Mouse (Mus musculus) hindbrain, embryonic 12.5 days (tissue): Measurements from ENCODE around the gene Ltv1. TPM values are rescaled to one million over a fixed set of nuclear protein-coding genes. Genes with fewer than 3 reads are reported as not detected.

ENCODE experiments used
- ATAC-seq: fragments of 200-750 bp; cut with Nextera tagmentation; 2 replicates; pipeline ENCODE4 v1.8.0; 2017; ENCODE audit warnings: moderate TSS enrichment; ENCODE audit not compliant: low FRiP score
- H3K27ac ChIP-seq: fragments of 300-500 bp; sonication (generic); 2 replicates; pipeline ENCODE4 v1.5.1; 2016; ENCODE audit warnings: mild to moderate bottlenecking
- H3K27me3 ChIP-seq: fragments of 300-500 bp; sonication (generic); 2 replicates; pipeline ENCODE4 v1.6.1; 2016; ENCODE audit warnings: mild to moderate bottlenecking
- H3K36me3 ChIP-seq: fragments of 300-500 bp; sonication (generic); 2 replicates; pipeline ENCODE4 v1.6.1; 2016; ENCODE audit warnings: mild to moderate bottlenecking
- H3K4me1 ChIP-seq: fragments of 300-500 bp; sonication (generic); 2 replicates; pipeline ENCODE4 v1.6.1; 2016
- H3K4me2 ChIP-seq: fragments of 300-500 bp; sonication (generic); replicated peaks from 2 replicates; pipeline ENCODE4 v1.6.1; 2016; ENCODE audit warnings: mild to moderate bottlenecking
- H3K4me3 ChIP-seq: fragments of 300-500 bp; sonication (generic); 2 replicates; pipeline ENCODE4 v1.5.1; 2016; ENCODE audit warnings: mild to moderate bottlenecking
- H3K9ac ChIP-seq: fragments of 300-500 bp; sonication (generic); 2 replicates; pipeline ENCODE4 v1.6.1; 2016; ENCODE audit warnings: mild to moderate bottlenecking, moderate library complexity
- H3K9me3 ChIP-seq: fragments of 300-500 bp; sonication (generic); replicated peaks from 2 replicates; pipeline ENCODE4 v1.6.1; 2016; ENCODE audit warnings: mild to moderate bottlenecking
- WGBS: fragments of 180-500 bp; shearing (Covaris S2); methylation state at CpG from one replicate; pipeline ENCODE4 v1.1.7; 2016; 5-methylcytosine and 5-hydroxymethylcytosine counted together
- polyA plus RNA-seq: library from polyadenylated mRNA; unstranded; fragments of >200 nt; fragmentation: Nextera tagmentation; extraction: Ambion mirVana; gene quantifications from 2 replicates; pipeline ENCODE4 v1.2.1, GENCODE M21; 2016

The Ltv1 gene
- 47.1 and 48.0 TPM in 2 replicates for polyA plus RNA-seq

GRCm38 (mm10) chr10:13192731-13193351 lies at the start of gene Ltv1:
Gene Ltv1 (minus strand): TSS chr10:13193168.
- peaks cover 23% of the 10 kb centered on the region for H3K36me3 ChIP-seq
- H3K4me3 ChIP-seq, result peak within 1 kb of the TSS; percentile 92
- peak within 1 kb of the TSS; percentile 63 for H3K4me2 ChIP-seq
- no peak within 1 kb of the TSS for H3K27ac ChIP-seq
- ATAC-seq, result peak; percentile 100
- H3K27me3 ChIP-seq, result no peaks in the 10 kb centered on the region
- H3K9ac ChIP-seq, result peak within 1 kb of the TSS; percentile 82
- 1% methylated on average over 43 of the region's 43 CpGs for WGBS
- no peaks in the 10 kb centered on the region for H3K9me3 ChIP-seq
- H3K4me1 ChIP-seq, result peaks cover 7% of the 10 kb centered on the region

GRCm38 (mm10) chr10:13240431-13240830 lies 47.5 kb upstream of the Ltv1 start:
- WGBS, result 81% methylated on average over 4 of the region's 4 CpGs
- Histone ChIP-seq H3K9ac (no peak overlapping the region), H3K4me1 (no peaks in the 10 kb centered on the region), H3K4me2 (no peak overlapping the region), H3K27me3 (no peaks in the 10 kb centered on the region), H3K27ac (no peak overlapping the region), H3K4me3 (no peak overlapping the region), H3K36me3 (no peaks in the 10 kb centered on the region), H3K9me3 (no peaks in the 10 kb centered on the region)
- no peak for ATAC-seq

- no peaks in the 10 kb centered on the region for H3K36me3 ChIP-seq
- H3K27me3 ChIP-seq, result no peaks in the 10 kb centered on the region
- ATAC-seq, result no peak
- H3K9me3 ChIP-seq, result no peaks in the 10 kb centered on the region
- no peak overlapping the region for H3K9ac ChIP-seq
- WGBS, result 90% methylated on average over 4 of the region's 4 CpGs
- H3K4me1 ChIP-seq, result peaks cover 3% of the 10 kb centered on the region
- no peak overlapping the region for H3K4me3 ChIP-seq
- no peak overlapping the region for H3K4me2 ChIP-seq
- H3K27ac ChIP-seq, result no peak overlapping the region
Observed at GRCm38 (mm10) chr10:13238188-13238587, 45.2 kb upstream of the Ltv1 start.

- 90% methylated on average over 5 of the region's 5 CpGs for WGBS
- ATAC-seq, result no peak
Observed at GRCm38 (mm10) chr10:13236866-13237265, 43.9 kb upstream of the Ltv1 start.

GRCm38 (mm10) chr10:13234503-13234902 lies 41.5 kb upstream of the Ltv1 start:
- no peaks in the 10 kb centered on the region for H3K9me3 ChIP-seq
- H3K4me3 ChIP-seq, result no peak overlapping the region
- no peaks in the 10 kb centered on the region for H3K36me3 ChIP-seq
- no peak overlapping the region for H3K9ac ChIP-seq
- H3K4me1 ChIP-seq, result peaks cover 10% of the 10 kb centered on the region
- H3K27ac ChIP-seq, result no peak overlapping the region
- ATAC-seq, result no peak
- no peak overlapping the region for H3K4me2 ChIP-seq
- 66% methylated on average over 3 of the region's 3 CpGs for WGBS
- no peaks in the 10 kb centered on the region for H3K27me3 ChIP-seq

More at GRCm38 (mm10) chr10:13236866-13237265, 43.9 kb upstream of the Ltv1 start:
- Histone ChIP-seq H3K4me2 (no peak overlapping the region), H3K9ac (no peak overlapping the region), H3K4me3 (no peak overlapping the region), H3K9me3 (no peaks in the 10 kb centered on the region), H3K36me3 (no peaks in the 10 kb centered on the region), H3K27ac (no peak overlapping the region), H3K4me1 (peaks cover 10% of the 10 kb centered on the region), H3K27me3 (no peaks in the 10 kb centered on the region)

GRCm38 (mm10) chr10:13233941-13234340 lies 41.0 kb upstream of the Ltv1 start:
- no peak overlapping the region for H3K27ac ChIP-seq
- H3K36me3 ChIP-seq, result no peaks in the 10 kb centered on the region
- no peak overlapping the region for H3K9ac ChIP-seq
- 71% methylated on average over 10 of the region's 10 CpGs for WGBS
- no peaks in the 10 kb centered on the region for H3K27me3 ChIP-seq
- H3K4me3 ChIP-seq, result no peak overlapping the region
- H3K4me1 ChIP-seq, result peaks cover 10% of the 10 kb centered on the region
- H3K9me3 ChIP-seq, result no peaks in the 10 kb centered on the region
- ATAC-seq, result no peak
- H3K4me2 ChIP-seq, result no peak overlapping the region

- Histone ChIP-seq H3K27me3 (no peaks in the 10 kb centered on the region), H3K4me2 (no peak overlapping the region), H3K9ac (no peak overlapping the region), H3K9me3 (no peaks in the 10 kb centered on the region), H3K27ac (peak overlapping the region; percentile 35; the same call in 1 of the 2 replicates), H3K36me3 (no peaks in the 10 kb centered on the region), H3K4me3 (no peak overlapping the region), H3K4me1 (peaks cover 10% of the 10 kb centered on the region)
- ATAC-seq, result peak; percentile 26; the same call in 1 of the 2 replicates
- 42% methylated on average over 2 of the region's 2 CpGs for WGBS
Observed at GRCm38 (mm10) chr10:13233143-13233622, 40.2 kb upstream of the Ltv1 start.

- Histone ChIP-seq H3K4me3 (no peak overlapping the region), H3K4me2 (no peak overlapping the region), H3K36me3 (no peaks in the 10 kb centered on the region), H3K9ac (no peak overlapping the region), H3K4me1 (peaks cover 10% of the 10 kb centered on the region), H3K27ac (peak overlapping the region; percentile 35; the same call in 1 of the 2 replicates), H3K9me3 (no peaks in the 10 kb centered on the region), H3K27me3 (no peaks in the 10 kb centered on the region)
- peak; percentile 52; the same call in 1 of the 2 replicates for ATAC-seq
- whole genome bisulfite sequencing, result 37% methylated on average over 9 of the region's 9 CpGs
Observed at GRCm38 (mm10) chr10:13232443-13233142, 39.6 kb upstream of the Ltv1 start.

- Histone ChIP-seq H3K9ac (no peak overlapping the region), H3K27me3 (no peaks in the 10 kb centered on the region), H3K4me1 (peaks cover 10% of the 10 kb centered on the region), H3K9me3 (no peaks in the 10 kb centered on the region), H3K36me3 (no peaks in the 10 kb centered on the region), H3K4me2 (no peak overlapping the region), H3K27ac (no peak overlapping the region), H3K4me3 (no peak overlapping the region)
- 89% methylated on average over 7 of the region's 7 CpGs for WGBS
- no peak for ATAC-seq
Observed at GRCm38 (mm10) chr10:13230716-13231115, 37.7 kb upstream of the Ltv1 start.

GRCm38 (mm10) chr10:13225377-13226063 lies 32.6 kb upstream of the Ltv1 start:
- 87% methylated on average over 7 of the region's 7 CpGs for WGBS
- Histone ChIP-seq H3K9me3 (no peaks in the 10 kb centered on the region), H3K36me3 (peaks cover 4% of the 10 kb centered on the region), H3K27me3 (no peaks in the 10 kb centered on the region), H3K4me3 (no peak overlapping the region), H3K4me1 (no peaks in the 10 kb centered on the region), H3K27ac (no peak overlapping the region), H3K9ac (no peak overlapping the region), H3K4me2 (no peak overlapping the region)
- ATAC-seq, result no peak

- H3K4me3 ChIP-seq, result no peak overlapping the region
- peaks cover 4% of the 10 kb centered on the region for H3K36me3 ChIP-seq
- H3K27ac ChIP-seq, result no peak overlapping the region
- ATAC-seq, result no peak
- no peaks in the 10 kb centered on the region for H3K27me3 ChIP-seq
- 93% methylated on average over 3 of the region's 3 CpGs for WGBS
- H3K4me1 ChIP-seq, result peaks cover 4% of the 10 kb centered on the region; the same call in 1 of the 2 replicates
- H3K4me2 ChIP-seq, result no peak overlapping the region
- no peaks in the 10 kb centered on the region for H3K9me3 ChIP-seq
- H3K9ac ChIP-seq, result no peak overlapping the region
Observed at GRCm38 (mm10) chr10:13222135-13222534, 29.2 kb upstream of the Ltv1 start.

GRCm38 (mm10) chr10:13220061-13220460 lies 27.1 kb upstream of the Ltv1 start:
- Histone ChIP-seq H3K36me3 (peaks cover 4% of the 10 kb centered on the region), H3K4me3 (no peak overlapping the region), H3K27ac (no peak overlapping the region), H3K9ac (no peak overlapping the region), H3K4me2 (no peak overlapping the region), H3K27me3 (no peaks in the 10 kb centered on the region), H3K4me1 (peaks cover 4% of the 10 kb centered on the region; the same call in 1 of the 2 replicates), H3K9me3 (no peaks in the 10 kb centered on the region)
- 79% methylated on average over 1 of the region's 1 CpGs for WGBS
- no peak for ATAC-seq
